Mouse (Mus musculus) E14TG2a.4 (cell line): ENCODE data around the gene Rabac1.

Experiments used
- H3K27me3 ChIP-seq: 2 replicates; pipeline ENCODE4 v1.6.1; 2014; ENCODE audit warnings: low read length, control low read depth; ENCODE audit not compliant: insufficient read depth
- H3K36me3 ChIP-seq: 2 replicates; pipeline ENCODE4 v1.6.1; 2014; ENCODE audit warnings: low read length, control low read depth; ENCODE audit not compliant: insufficient read depth
- H3K4me1 ChIP-seq: replicated peaks from 2 replicates; pipeline ENCODE4 v1.6.1; 2014; ENCODE audit warnings: low read depth, low read length, control low read depth
- H3K4me3 ChIP-seq: replicated peaks from 2 replicates; pipeline ENCODE4 v1.5.1; 2014; ENCODE audit warnings: mild to moderate bottlenecking, low read length
- H3K9me3 ChIP-seq: 2 replicates; pipeline ENCODE4 v1.6.1; 2014; ENCODE audit warnings: low read length, control low read depth
- CTCF ChIP-seq: conservative IDR thresholded peaks from 2 replicates; pipeline ENCODE4 v1.5.1; 2014; ENCODE audit warnings: low read length
- NANOG ChIP-seq: IDR thresholded peaks from 2 replicates; pipeline ENCODE4 v1.6.1; 2014; ENCODE audit warnings: borderline replicate concordance, low read length, mixed read lengths
- POU5F1 ChIP-seq: IDR thresholded peaks from 2 replicates; pipeline ENCODE4 v1.6.1; 2014; ENCODE audit warnings: low read length, borderline replicate concordance

The Rabac1 gene

GRCm38 (mm10) chr7:24971972-24972893, at the start of gene Rabac1:
Rabac1 (minus strand) TSS chr7:24972754.
- TF ChIP-seq NANOG (no peak), CTCF (no peak; the same call in 1 of the 2 replicates), POU5F1 (no peak)
- no peaks in the 10 kb centered on the region for H3K27me3 ChIP-seq

GRCm38 (mm10) chr7:25011592-25011991, 39.0 kb upstream of the Rabac1 start:
- H3K4me1 ChIP-seq, result peaks cover 88% of the 10 kb centered on the region
- no peak for TF ChIP-seq POU5F1
- no peak for TF ChIP-seq NANOG
- TF ChIP-seq CTCF, result no peak
- no peaks in the 10 kb centered on the region for H3K36me3 ChIP-seq
- H3K27me3 ChIP-seq, result peaks cover 92% of the 10 kb centered on the region
- 0 out of 2 replicates have a peak overlapping the region, but pooled peaks have one; percentile 17 for H3K4me3 ChIP-seq
- H3K9me3 ChIP-seq, result no peaks in the 10 kb centered on the region

More at GRCm38 (mm10) chr7:24971972-24972893, at the start of gene Rabac1:
- Histone ChIP-seq H3K36me3 (peaks cover 22% of the 10 kb centered on the region), H3K4me1 (peaks cover 34% of the 10 kb centered on the region), H3K4me3 (peak within 1 kb of the TSS; percentile 98), H3K9me3 (no peaks in the 10 kb centered on the region)

- Histone ChIP-seq H3K4me1 (peaks cover 90% of the 10 kb centered on the region), H3K9me3 (no peaks in the 10 kb centered on the region), H3K4me3 (peak overlapping the region; percentile 78), H3K36me3 (no peaks in the 10 kb centered on the region), H3K27me3 (peaks cover 97% of the 10 kb centered on the region)
- TF ChIP-seq CTCF, result peak; percentile 50
- no peak for TF ChIP-seq POU5F1
- no peak for TF ChIP-seq NANOG
Observed at GRCm38 (mm10) chr7:25010090-25010913, 37.7 kb upstream of the Rabac1 start.

- no peak for TF ChIP-seq POU5F1
- no peak for TF ChIP-seq NANOG
- TF ChIP-seq CTCF, result no peak
- Histone ChIP-seq H3K9me3 (no peaks in the 10 kb centered on the region), H3K4me3 (peak overlapping the region; percentile 78), H3K4me1 (peaks cover 90% of the 10 kb centered on the region), H3K36me3 (no peaks in the 10 kb centered on the region), H3K27me3 (peaks cover 93% of the 10 kb centered on the region)
Observed at GRCm38 (mm10) chr7:25009099-25009700, 36.6 kb upstream of the Rabac1 start.

- peak overlapping the region; percentile 78 for H3K4me3 ChIP-seq
- peaks cover 90% of the 10 kb centered on the region for H3K4me1 ChIP-seq
- H3K27me3 ChIP-seq, result peaks cover 93% of the 10 kb centered on the region
- no peaks in the 10 kb centered on the region for H3K36me3 ChIP-seq
- H3K9me3 ChIP-seq, result no peaks in the 10 kb centered on the region
- no peak for TF ChIP-seq CTCF
- TF ChIP-seq NANOG, result no peak
- no peak for TF ChIP-seq POU5F1
Observed at GRCm38 (mm10) chr7:25008635-25009034, 36.1 kb upstream of the Rabac1 start.

- Histone ChIP-seq H3K36me3 (no peaks in the 10 kb centered on the region), H3K27me3 (peaks cover 93% of the 10 kb centered on the region), H3K4me3 (peak overlapping the region; percentile 17; the same call in 1 of the 2 replicates), H3K4me1 (peaks cover 90% of the 10 kb centered on the region), H3K9me3 (no peaks in the 10 kb centered on the region)
- TF ChIP-seq POU5F1 (no peak), CTCF (no peak), NANOG (no peak)
Observed at GRCm38 (mm10) chr7:25007609-25008374, 35.2 kb upstream of the Rabac1 start.

- peaks cover 90% of the 10 kb centered on the region for H3K27me3 ChIP-seq
- TF ChIP-seq NANOG, result no peak
- no peak for TF ChIP-seq POU5F1
- TF ChIP-seq CTCF, result no peak
- no peak overlapping the region for H3K4me3 ChIP-seq
- H3K4me1 ChIP-seq, result peaks cover 80% of the 10 kb centered on the region
- H3K36me3 ChIP-seq, result no peaks in the 10 kb centered on the region
- H3K9me3 ChIP-seq, result no peaks in the 10 kb centered on the region
Observed at GRCm38 (mm10) chr7:25006586-25007364, 34.2 kb upstream of the Rabac1 start.
